In genomic region chr10:8505346-8506246, GRCm38 (mm10) we compare ENCODE assay signal across 11 mouse cellular contexts. TPM values are rescaled to one million over a fixed set of nuclear protein-coding genes. Genes with fewer than 3 reads are reported as not detected.
DNase-seq lines count a peak whose midpoint lies in the region; ATAC-seq and TF ChIP-seq lines count a peak whose summit lies in the region.
"Had no signal": no experiment of that assay in that cellular context is flagged by ENCODE, and none has a peak within 500 bp of the region (broad histone marks: within the 10 kb centered on the region; RNA-seq: fewer than 3 reads in every experiment).

No protein-coding gene starts in this region.

- no peak overlapping the region for H3K4me3 ChIP-seq in liver, postnatal 0 days (ENCODE audit: low read depth, low read length)
- H3K4me3 ChIP-seq in liver, embryonic 12.5 days: no peak overlapping the region
- no peak overlapping the region for H3K4me3 ChIP-seq in embryonic fibroblast, embryonic 13.5 days (ENCODE audit: insufficient read depth, low read length)
- H3K4me3 ChIP-seq: hindbrain, embryonic 13.5 days; limb, embryonic 12.5 days; midbrain, embryonic 10.5 days had no signal

- H3K9me3 ChIP-seq in liver, postnatal 0 days (ENCODE audit: low read length): no peaks in the 10 kb centered on the region
- H3K9me3 ChIP-seq in liver, embryonic 12.5 days (replicated peaks): no peaks in the 10 kb centered on the region
- H3K9me3 ChIP-seq: hindbrain, embryonic 13.5 days; limb, embryonic 12.5 days; midbrain, embryonic 10.5 days had no signal

- H3K4me2 ChIP-seq in liver, postnatal 0 days (ENCODE audit: low read depth, low read length): 0 out of 2 replicates have a peak overlapping the region, but pooled peaks have one; percentile 13
- no peak overlapping the region for H3K4me2 ChIP-seq in liver, embryonic 12.5 days
- H3K4me2 ChIP-seq: hindbrain, embryonic 13.5 days; limb, embryonic 12.5 days had no signal

- H3K27ac ChIP-seq in liver, postnatal 0 days (ENCODE audit: low read depth): no peak overlapping the region
- no peak overlapping the region for H3K27ac ChIP-seq in liver, embryonic 12.5 days
- peak overlapping the region; percentile 41 for H3K27ac ChIP-seq in embryonic fibroblast, embryonic 13.5 days (ENCODE audit: insufficient read depth, low read length)
- H3K27ac ChIP-seq: hindbrain, embryonic 13.5 days; limb, embryonic 12.5 days; midbrain, embryonic 10.5 days had no signal

- no peak for TF ChIP-seq POLR2A in embryonic fibroblast, embryonic 13.5 days (IDR thresholded peaks at IDR 0.05; ENCODE audit: low read depth, low read length)

- no peak for TF ChIP-seq CTCF in liver, postnatal 0 days (IDR thresholded peaks at IDR 0.05; ENCODE audit: low read depth)
- TF ChIP-seq CTCF in embryonic fibroblast, embryonic 13.5 days (IDR thresholded peaks at IDR 0.05; ENCODE audit: borderline replicate concordance, insufficient read depth, low read length): no peak

- H3K27me3 ChIP-seq in liver, postnatal 0 days (ENCODE audit: insufficient read depth, low read length): no peaks in the 10 kb centered on the region
- H3K27me3 ChIP-seq in liver, embryonic 12.5 days (replicated peaks): no peaks in the 10 kb centered on the region
- H3K27me3 ChIP-seq: hindbrain, embryonic 13.5 days; limb, embryonic 12.5 days had no signal

- 32% methylated on average over 13 of the region's 13 CpGs for WGBS in liver, postnatal 0 days (ENCODE audit: insufficient replicate concordance)
- WGBS in liver, embryonic 12.5 days (ENCODE audit: insufficient replicate concordance): 47% methylated on average over 13 of the region's 13 CpGs

- no peaks in the 10 kb centered on the region for H3K36me3 ChIP-seq in liver, postnatal 0 days (replicated peaks; ENCODE audit: insufficient read depth, low read length)
- H3K36me3 ChIP-seq in liver, embryonic 12.5 days: no peaks in the 10 kb centered on the region
- H3K36me3 ChIP-seq: hindbrain, embryonic 13.5 days; limb, embryonic 12.5 days; midbrain, embryonic 10.5 days had no signal

- TF ChIP-seq EP300 in liver, postnatal 0 days (IDR thresholded peaks at IDR 0.05; ENCODE audit: low read depth): no peak

- no peak for ATAC-seq in liver, postnatal 0 days
- no peak for ATAC-seq in liver, embryonic 12.5 days

- H3K4me1 ChIP-seq in liver, postnatal 0 days (ENCODE audit: insufficient read depth): no peaks in the 10 kb centered on the region; the same call in 1 of the 2 replicates
- no peaks in the 10 kb centered on the region for H3K4me1 ChIP-seq in liver, embryonic 12.5 days
- H3K4me1 ChIP-seq in embryonic fibroblast, embryonic 13.5 days (ENCODE audit: control insufficient read depth, insufficient read depth, low read length): peaks cover 19% of the 10 kb centered on the region
- H3K4me1 ChIP-seq: hindbrain, embryonic 13.5 days; midbrain, embryonic 10.5 days had no signal

- no peak overlapping the region for H3K9ac ChIP-seq in liver, postnatal 0 days (replicated peaks)
- H3K9ac ChIP-seq in liver, embryonic 12.5 days: no peak overlapping the region
- H3K9ac ChIP-seq: hindbrain, embryonic 13.5 days; limb, embryonic 12.5 days had no signal

- DNase-seq in liver, postnatal 0 days: no peak
- DNase-seq in NIH3T3 (ENCODE audit: low read depth): peak; percentile 46
- DNase-seq in natural killer cell, adult 2 months (ENCODE audit: low spot score in 2 of 2): peak; percentile 53 to 72
- DNase-seq in c-Kit-positive CD71-positive TER-119-positive erythroid progenitor cells, embryonic 14.5 days (ENCODE audit: low spot score): no peak
- no peak for DNase-seq in right cerebral cortex, postnatal 25 days
- DNase-seq in adrenal gland, adult 2 months: no peak

RNA-seq across cellular contexts. Expression of gene Ust, which starts 13.0 kb away (rescaled TPM):
- 0.52 and 0.63 TPM in 2 replicates for polyA plus RNA-seq in liver, postnatal 0 days (2015; fragmentation: Nextera tagmentation; extraction: Ambion mirVana)
- polyA plus RNA-seq in liver, embryonic 12.5 days (2016; fragmentation: Nextera tagmentation; extraction: Ambion mirVana): 1.5 and 1.7 TPM in 2 replicates
- polyA plus RNA-seq in embryonic fibroblast, embryonic 13.5 days (2011; ENCODE audit: insufficient read length, low read depth, missing spikeins): 11.1 and 11.7 TPM in 2 replicates
- total RNA-seq in adrenal gland, adult 2 months (2021): 1 to 10 TPM; 5.3 to 7.6 TPM
- polyA plus RNA-seq in adrenal gland, adult 2 months (2012; rRNA removed): 2.9 and 3.4 TPM in 2 replicates

Comparison
In these comparisons a context has a peak if more than half of its experiments do, and no peak if none do; other contexts are left out.
1. DNase-seq: peak in NIH3T3 (single experiment) and natural killer cell, adult 2 months (2 of 2); none in liver, postnatal 0 days (single experiment), c-Kit-positive CD71-positive TER-119-positive erythroid progenitor cells, embryonic 14.5 days (single experiment), right cerebral cortex, postnatal 25 days (single experiment) and adrenal gland, adult 2 months (single experiment).